Mouse (Mus musculus): ENCODE measurements around the gene Trim2.
A peak's percentile ranks its signal among the peaks of the same experiment; 100 is the strongest.

Trim2 gene

DNA sequence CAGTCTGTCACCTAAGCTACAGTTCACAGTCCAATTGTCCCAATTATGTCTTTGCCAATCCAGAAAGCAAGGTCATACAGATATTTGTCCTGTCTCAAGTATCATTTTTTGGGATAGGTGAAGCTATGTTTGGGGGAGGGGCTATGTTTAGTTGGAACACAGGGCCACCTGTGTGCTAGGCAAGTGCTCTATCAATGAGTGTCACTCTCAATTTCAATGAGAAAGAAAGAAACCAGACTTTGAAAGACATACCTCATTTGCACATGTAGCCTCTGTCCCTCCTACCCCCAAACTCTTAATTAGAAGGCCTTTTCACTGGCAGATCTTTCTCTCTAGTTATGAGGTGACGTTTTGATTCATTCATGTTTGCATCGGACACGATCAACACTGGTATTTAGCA lies 21.9 kb downstream of the Trim2 start:
- no peak for DNase-seq

GRCm38 (mm10) chr3:84283524-84283923 lies 23.2 kb downstream of the Trim2 start:
- no peak for DNase-seq

- DNase-seq, result peak in 1 of 2 experiments; percentile 40
These were observed 24.7 kb downstream of the Trim2 start for GRCm38 (mm10) chr3:84281936-84282371.

DNA sequence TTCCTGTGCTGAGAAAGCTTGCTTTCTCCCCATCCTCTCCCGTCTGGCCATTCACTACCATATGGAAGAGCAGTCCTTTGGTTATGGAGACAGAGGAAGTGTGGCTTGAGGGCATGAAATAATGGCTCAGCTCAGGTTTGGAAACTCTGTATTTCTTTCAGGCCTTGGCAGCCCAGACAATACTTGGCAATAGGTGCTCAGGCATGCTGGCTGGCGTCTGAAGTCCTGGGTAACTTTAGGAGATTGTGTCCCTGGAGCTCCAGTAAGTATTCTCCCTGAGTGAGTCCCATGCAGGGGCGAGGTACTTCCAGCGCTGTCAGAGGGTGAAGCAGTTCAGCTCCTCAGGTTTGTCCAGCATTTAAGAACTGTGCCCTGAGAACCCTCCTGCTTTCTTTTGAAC lies 27.9 kb downstream of the Trim2 start:
- DNase-seq, result no peak

GRCm38 (mm10) chr3:84275124-84275523 lies 31.6 kb downstream of the Trim2 start:
- no peak for DNase-seq

DNA sequence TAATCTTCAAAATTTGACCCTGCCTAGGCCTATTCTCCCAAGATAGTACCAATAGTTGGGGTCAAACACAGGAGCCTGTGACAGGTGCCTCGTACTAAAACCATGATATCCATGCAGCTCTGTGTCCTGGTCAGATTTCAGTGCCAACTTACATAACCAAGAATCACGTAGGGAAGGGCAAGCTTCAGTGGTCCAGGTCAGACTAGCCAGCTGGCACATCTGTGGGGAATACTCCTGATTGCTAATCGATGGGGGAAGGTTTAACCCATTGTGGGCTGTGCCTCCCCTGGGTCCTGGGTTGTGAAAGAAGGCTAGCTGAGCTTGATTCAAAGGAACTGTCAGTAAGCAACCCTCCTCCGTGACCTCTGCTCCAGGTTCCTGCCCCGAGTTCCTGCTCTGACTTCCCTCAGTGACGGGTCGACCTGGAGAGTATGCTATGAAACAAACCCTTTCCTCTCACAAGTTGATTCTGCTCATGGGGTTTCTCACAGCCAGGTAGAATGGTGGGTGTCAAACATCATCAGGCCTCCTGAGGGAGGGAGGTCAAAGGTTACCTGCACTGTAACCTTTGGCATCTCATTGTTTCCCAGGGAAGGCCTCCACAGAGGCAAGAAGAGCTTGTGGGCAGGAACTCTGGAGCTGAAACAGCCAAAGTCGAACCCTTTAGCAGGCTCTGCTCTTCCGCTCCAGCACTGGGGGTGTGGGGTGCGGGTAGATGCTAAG lies 34.2 kb downstream of the Trim2 start:
- no peak for DNase-seq

DNA sequence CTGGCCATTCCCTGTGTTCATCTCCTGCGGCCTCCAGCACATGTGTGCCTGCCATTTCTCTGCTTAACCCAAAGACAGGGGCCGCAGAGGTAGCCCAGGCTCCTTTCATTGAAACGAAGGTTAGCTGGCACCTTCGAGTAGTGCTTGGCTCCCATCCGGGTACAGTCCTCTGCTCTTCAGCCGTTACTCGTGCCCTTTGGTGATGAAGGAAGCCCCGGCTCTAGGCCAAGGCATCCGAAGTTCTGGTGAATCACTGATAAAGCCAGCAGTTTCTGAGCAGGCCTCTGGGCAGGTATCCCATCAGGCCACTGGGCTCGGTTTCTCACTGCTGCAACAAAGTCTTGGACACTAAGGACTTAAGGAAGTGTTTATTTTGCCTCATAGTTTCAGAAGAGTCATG lies 34.9 kb downstream of the Trim2 start:
- DNase-seq, result peak in 1 of 2 experiments; percentile 21

DNA sequence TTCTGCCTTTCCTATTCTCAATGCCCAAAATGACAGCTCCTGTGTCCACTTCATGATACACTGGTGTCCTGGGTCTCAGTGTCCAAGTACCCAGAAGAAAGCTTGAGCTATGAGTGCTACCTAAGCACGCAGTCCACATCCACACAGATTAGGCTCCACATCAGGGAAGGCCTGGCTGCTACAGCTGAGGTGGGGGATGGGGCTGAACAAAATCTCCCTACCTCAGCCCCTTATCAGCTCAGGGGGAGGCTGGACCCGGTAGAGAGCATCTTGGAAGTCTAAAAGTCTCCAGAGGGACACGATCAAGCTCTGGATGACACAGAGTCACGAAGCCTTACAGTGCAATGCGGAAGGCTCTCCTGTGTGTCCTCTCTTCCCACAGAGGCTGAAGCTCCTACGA lies 35.6 kb downstream of the Trim2 start:
- DNase-seq, result no peak

DNA sequence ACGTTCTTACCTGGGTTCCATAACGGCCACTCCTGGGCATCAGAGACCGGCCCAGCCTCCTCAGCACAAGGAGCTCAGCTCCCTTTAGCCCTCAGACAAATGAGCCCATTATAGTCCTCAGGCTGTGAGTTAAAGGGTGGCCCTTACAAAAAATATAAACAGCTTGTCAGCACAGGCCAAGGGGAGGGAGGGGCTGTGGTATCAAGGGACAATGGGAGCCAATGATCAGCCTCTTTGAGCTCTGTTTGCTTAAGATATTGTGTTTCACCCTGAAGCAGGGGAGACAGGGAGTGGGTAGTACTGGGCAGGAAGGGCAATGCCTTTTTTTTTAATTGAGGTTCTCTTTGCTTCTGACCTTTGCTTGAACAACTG lies 36.1 kb downstream of the Trim2 start:
- no peak for DNase-seq

DNA sequence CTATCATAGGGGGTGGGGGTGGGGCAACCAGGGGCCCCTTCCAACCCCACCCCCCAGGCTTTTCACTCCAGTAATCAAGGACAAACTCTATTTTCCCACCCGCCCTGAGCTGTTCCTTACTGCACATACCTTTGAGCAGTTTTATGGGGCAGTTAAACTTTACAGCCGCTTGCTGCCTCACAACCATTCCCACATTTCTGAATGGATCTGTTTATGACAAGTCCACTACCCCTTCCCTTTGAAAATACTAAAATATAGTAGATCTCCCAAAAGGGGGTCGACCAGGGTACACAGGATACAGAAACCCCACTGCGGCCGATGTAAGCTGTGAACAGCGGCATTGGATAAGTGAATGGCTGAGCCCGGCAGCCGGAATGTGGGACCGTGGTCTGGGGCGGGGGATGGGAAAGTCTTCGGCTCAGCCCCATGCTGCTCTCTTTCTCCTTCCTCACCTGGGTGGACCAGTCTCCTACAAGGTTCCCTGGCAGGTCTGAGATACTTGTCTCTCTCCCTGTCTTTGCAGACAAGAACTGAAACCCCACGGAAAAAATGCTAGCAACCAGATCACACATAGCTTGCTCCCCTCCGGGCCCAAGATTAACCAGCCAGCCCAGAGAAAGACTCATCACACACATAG lies 36.6 kb downstream of the Trim2 start:
- no peak for DNase-seq

DNA sequence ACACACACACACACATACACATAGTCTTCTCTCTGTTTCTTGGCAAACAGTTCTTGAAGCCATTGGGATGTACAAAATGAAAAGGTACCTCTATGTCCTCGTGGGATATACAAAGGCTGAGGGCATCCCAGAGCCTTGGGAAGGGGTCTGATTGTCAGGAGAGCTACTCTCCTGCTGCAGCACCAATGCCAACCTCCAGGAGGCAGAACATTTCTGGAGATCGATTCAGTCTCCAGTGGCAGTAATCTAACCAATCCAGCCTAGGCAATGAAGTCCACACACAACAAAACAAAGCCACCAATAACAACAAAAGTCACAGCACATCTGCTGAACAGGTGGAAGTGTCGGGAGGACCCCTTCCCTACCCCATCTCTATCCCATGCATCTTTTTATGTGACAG lies 38.2 kb downstream of the Trim2 start:
- peak in 1 of 2 experiments; percentile 46 for DNase-seq

- DNase-seq, result no peak
These were observed 40.2 kb downstream of the Trim2 start for GRCm38 (mm10) chr3:84266391-84266931.

- no peak for DNase-seq
These were observed 41.6 kb downstream of the Trim2 start for GRCm38 (mm10) chr3:84265084-84265483.

- no peak for DNase-seq
These were observed 42.3 kb downstream of the Trim2 start for GRCm38 (mm10) chr3:84264395-84264794.

- DNase-seq, result no peak
These were observed 43.9 kb downstream of the Trim2 start for GRCm38 (mm10) chr3:84262804-84263203.

DNA sequence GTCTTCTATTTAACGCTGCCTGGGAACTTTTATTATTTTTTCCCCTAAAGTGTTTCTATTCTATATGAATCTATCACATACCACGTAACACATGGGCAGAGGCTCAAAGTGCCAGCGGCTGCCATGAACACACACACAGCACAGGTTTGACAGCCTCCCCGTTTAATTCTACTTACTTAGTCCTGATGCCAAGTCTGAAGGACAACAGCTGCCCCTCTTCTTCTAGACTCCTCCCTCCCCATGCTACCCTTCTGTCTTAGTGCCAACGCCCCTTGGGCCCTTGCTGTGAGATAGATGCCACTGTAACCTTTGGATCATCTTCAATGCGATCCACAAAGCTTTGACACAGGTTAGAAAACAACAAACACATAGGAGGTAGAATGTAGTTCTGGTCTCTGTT lies 44.8 kb downstream of the Trim2 start:
- no peak for DNase-seq

DNA sequence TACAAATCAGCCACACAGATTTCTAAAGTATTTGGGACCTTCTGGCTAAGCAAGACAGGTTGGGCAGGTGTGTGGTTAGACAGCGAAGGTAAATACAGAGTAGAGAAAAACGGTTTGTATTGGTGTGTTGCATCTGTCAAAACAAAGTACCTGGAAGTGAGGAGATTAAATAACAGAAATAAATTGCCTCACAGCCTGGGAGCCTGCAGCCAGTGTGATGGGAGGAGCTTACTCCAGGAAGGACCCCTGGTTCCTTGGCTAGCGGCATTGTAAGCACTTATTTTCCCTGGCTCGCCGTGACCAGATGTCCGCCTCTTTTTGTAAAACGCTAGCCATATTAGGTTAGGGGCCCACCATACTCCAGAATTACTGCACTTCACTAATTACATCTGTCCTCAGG lies 45.8 kb downstream of the Trim2 start:
- DNase-seq, result no peak

DNA sequence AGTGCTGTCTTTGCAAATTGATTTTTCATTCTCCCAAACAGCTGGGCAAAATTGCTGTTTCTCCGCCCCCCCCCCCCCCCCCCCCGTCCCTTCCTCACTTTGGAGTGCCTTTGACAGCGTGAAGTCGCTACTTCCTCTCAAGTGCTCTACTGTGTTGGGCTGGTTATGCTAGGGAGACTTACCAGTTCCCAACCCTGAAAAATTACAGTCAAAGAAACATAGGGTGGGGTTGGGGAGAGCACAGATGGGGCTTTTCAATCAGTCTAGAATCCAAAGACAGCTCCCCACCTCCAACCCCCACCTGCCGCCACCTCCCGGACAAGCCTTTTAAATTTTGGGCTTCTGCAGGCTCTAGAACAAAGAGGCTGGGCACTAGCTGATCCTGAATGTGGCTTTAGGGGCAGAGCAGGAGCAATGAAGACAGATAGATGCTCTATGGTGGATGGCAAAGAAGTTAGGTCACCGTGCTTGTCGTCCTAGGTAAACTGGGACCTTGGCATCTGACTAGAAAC lies 46.6 kb downstream of the Trim2 start:
- DNase-seq, result peak; percentile 29 to 35

DNA sequence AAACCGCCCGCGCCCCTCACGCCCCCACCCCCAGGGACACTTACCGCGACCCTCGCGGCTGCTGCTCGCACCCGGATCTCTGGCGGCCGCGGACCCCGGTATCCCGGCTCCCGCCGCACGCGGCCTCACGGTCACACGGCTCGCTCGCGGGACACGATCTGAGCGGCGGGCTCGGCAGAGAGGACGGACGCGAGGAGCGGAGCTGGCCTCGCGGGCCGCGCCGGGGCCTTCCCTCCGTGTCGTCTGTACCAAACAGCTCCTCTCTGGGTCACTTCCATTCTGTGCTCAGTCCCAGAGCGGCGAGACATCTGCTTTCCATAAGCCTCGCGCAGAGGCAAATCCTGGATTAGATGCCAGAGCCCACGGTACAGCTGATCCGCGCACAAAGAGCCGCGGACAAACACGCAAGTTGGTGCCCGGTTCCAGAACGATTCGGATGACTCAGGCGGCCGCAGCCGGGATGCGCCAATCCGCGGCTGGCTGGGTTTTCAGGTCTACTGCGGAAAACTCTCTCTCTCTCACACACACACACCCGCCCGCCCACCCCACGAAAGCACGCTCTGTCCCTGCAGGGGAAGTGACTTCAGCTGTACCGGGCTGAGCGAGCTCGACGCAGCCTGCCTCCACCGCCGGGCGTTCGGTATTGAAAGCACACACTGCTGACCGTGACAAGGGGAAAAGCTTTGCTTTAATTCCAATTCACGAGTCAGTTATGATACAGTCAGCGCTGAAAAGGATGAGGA lies 47.2 kb downstream of the Trim2 start:
- peak; percentile 72 to 78 for DNase-seq

DNA sequence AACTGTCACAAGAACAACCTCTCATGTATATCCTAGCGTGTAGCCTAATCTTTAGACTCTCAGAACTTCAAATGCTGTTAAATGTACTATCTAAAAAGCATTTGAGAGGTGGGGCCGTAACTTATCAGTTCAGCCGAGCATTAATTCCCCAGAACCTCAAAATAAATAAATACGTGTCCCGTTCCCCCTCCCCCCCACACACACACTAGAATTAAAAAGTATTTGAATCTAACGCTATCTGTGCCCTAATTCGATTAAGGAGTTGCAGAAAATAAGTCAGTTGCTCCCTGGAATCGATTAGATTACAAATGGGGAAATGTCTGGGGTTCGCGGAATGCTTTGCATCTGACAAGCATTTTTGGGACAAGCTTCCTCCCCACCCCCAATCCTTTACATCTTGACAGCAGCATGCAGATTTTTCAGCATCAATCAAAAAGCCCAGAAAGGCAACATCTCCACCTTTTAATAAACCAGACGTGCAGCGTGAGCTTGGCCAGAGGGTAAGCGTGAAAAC lies 48.1 kb downstream of the Trim2 start:
- no peak for DNase-seq

DNA sequence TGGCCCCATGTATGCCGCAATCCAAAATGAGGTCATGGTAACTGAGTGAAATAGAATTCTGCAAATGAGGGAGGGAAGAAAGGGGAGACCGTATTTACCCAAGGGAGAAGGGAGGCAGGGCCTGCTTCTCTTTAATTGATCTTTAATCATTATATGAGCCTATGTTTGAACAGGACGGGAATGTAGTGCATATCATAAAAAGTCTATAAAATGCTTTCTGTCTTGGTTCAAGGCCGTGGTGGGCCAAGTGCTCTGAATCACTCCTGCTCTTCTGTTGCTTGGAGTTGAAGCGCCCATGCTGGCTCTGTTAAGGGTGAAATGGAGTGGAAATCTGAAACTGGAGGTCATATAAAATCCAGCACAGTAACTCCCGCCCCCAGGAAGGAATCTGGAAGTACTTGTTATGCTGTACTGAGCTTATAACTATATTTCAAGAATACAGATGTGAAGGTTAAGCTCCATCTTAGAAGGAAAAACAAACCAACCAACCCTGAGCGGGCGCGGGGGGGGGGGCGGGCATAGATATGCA lies 48.6 kb downstream of the Trim2 start:
- no peak for DNase-seq

- no peak for DNase-seq
These were observed 52.2 kb downstream of the Trim2 start for GRCm38 (mm10) chr3:84254520-84254878.

Measured in cerebellum, postnatal 14 days (tissue).